Mouse (Mus musculus) heart, adult 2 months (tissue): Measurements from ENCODE around the gene Mthfs. TPM values are rescaled to one million over a fixed set of nuclear protein-coding genes. Genes with fewer than 3 reads are reported as not detected.

ENCODE experiments used
- DNase-seq, 2 experiments: peaks; one replicate each; pipeline ENCODE4 v3.0.0; 2021
- H3K27ac ChIP-seq: fragments of 200-600 bp; 2 replicates; pipeline ENCODE4 v1.8.1; 2022
- H3K27me3 ChIP-seq: fragments of 200-500 bp; 2 replicates; pipeline ENCODE4 v1.6.1; 2012; ENCODE audit warnings: mild to moderate bottlenecking, low read length, inconsistent platforms, mixed read lengths; ENCODE audit not compliant: control insufficient read depth, insufficient read depth
- H3K36me3 ChIP-seq: fragments of 200-500 bp; 2 replicates; pipeline ENCODE4 v1.6.1; 2012; ENCODE audit warnings: low read length, inconsistent platforms; ENCODE audit not compliant: control insufficient read depth, insufficient read depth
- H3K4me1 ChIP-seq: fragments of 200-500 bp; 2 replicates; pipeline ENCODE4 v1.6.1; 2011; ENCODE audit warnings: low read length; ENCODE audit not compliant: control insufficient read depth, insufficient read depth
- H3K4me3 ChIP-seq: fragments of 200-600 bp; 2 replicates; pipeline ENCODE4 v1.8.1; 2022
- H3K79me2 ChIP-seq: fragments of 200-500 bp; replicated peaks from 2 replicates; pipeline ENCODE4 v1.6.1; 2012; ENCODE audit warnings: mild to moderate bottlenecking, inconsistent platforms, low read length, moderate library complexity, mixed read lengths; ENCODE audit not compliant: control insufficient read depth, insufficient read depth
- H3K9ac ChIP-seq: fragments of 200-500 bp; 2 replicates; pipeline ENCODE4 v1.6.1; 2012; ENCODE audit warnings: low read depth, mild to moderate bottlenecking, control low read depth, inconsistent platforms, low read length, mixed read lengths
- CTCF ChIP-seq: fragments of 200-600 bp; IDR thresholded peaks from 2 replicates; pipeline ENCODE4 v1.8.1; 2022; ENCODE audit warnings: antibody characterized with exemption, mild to moderate bottlenecking, moderate library complexity
- EP300 ChIP-seq: fragments of 200-500 bp; IDR thresholded peaks from 2 replicates; pipeline ENCODE4 v1.6.1; 2011; ENCODE audit warnings: low read depth, low read length, control low read depth; ENCODE audit not compliant: insufficient read depth
- POLR2A ChIP-seq: fragments of 200-500 bp; IDR thresholded peaks from 2 replicates; pipeline ENCODE4 v1.6.1; 2011; ENCODE audit warnings: mild to moderate bottlenecking, low read depth, low read length, control low read depth; ENCODE audit not compliant: insufficient read depth
- WGBS: fragments of 180-500 bp; shearing (Covaris S2); methylation state at CpG from one replicate; pipeline ENCODE4 v1.1.7; 2018; 5-methylcytosine and 5-hydroxymethylcytosine counted together
- intact Hi-C: fragments of 180-260 bp; cut with DNase I; formaldehyde crosslinking; loops from one replicate; pipeline ENCODE4 v1.15.1; 2025
- polyA plus RNA-seq: library from polyadenylated mRNA; depleted of rRNA; stranded (reverse); fragments of >200 nt; gene quantifications from 2 replicates; pipeline ENCODE4 v1.2.3, GENCODE M21; 2012; rRNA removed
- total RNA-seq, 2 experiments: library from RNA; stranded (reverse); gene quantifications; 2 replicates each; pipeline ENCODE4 v1.2.3; 2021

Mthfs gene
- total and polyA plus RNA-seq, 3 experiments = 6.3 to 22.2 (median 15.1) TPM

DNA sequence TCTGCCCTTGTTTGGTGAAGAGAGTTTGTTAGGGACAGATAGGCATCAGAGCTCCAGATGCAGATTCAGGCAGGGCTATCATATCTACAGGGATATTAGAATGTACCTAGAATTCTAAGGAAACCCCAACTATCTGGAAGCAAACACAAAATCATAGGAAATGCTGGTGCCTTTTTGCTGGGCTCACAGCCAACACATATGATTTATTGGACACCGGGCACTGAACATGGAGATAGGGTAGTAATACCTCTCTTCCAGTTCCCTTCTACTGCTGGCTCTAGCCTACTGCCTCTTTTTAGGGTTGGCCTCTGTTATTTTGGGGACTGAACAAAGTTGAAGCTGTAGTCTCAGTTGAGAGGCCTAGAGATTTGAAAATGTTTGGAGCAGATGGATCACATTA, 192.6 kb downstream of the Mthfs start:
- no peaks in the 10 kb centered on the region for H3K27me3 ChIP-seq
- H3K4me3 ChIP-seq = no peak overlapping the region
- DNase-seq = no peak
- no peaks in the 10 kb centered on the region for H3K36me3 ChIP-seq
- H3K27ac ChIP-seq = no peak overlapping the region
- H3K79me2 ChIP-seq = no peaks in the 10 kb centered on the region
- TF ChIP-seq EP300 (no peak), POLR2A (no peak), CTCF (no peak)
- 82% methylated on average over 1 of the region's 1 CpGs for WGBS
- intact Hi-C loops = no loop called here
- no peaks in the 10 kb centered on the region for H3K4me1 ChIP-seq
- no peak overlapping the region for H3K9ac ChIP-seq

Other genes with a start within 250 kb of the Mthfs start
- under 1 TPM; 0.16 to 0.18 TPM for gene Trim43b, start 117.8 kb upstream of the Mthfs start, total RNA-seq
- gene Trim43b, start 117.8 kb upstream of the Mthfs start, polyA plus RNA-seq = not detected in 2 replicates
- gene Bcl2a1b, start 11.5 kb upstream of the Mthfs start, total RNA-seq = under 1 TPM; 0.41 to 0.68 TPM
- 0.82 and 1.8 TPM in 2 replicates for gene Bcl2a1b, start 11.5 kb upstream of the Mthfs start, polyA plus RNA-seq
- under 1 TPM in 1 of 2 experiments, not detected in 1; 0.68 TPM for gene Gm29094, start 11.3 kb upstream of the Mthfs start, total RNA-seq
- not detected in 2 replicates for gene Gm29094, start 11.3 kb upstream of the Mthfs start, polyA plus RNA-seq